Mouse (Mus musculus): Measurements from ENCODE around the gene Emc3. TPM values are rescaled to one million over a fixed set of nuclear protein-coding genes. Genes with fewer than 3 reads are reported as not detected.

Emc3 gene
- polyA plus RNA-seq (2014; fragmentation: Illumina TruSeq; extraction: RNeasy Lipid Tissue Mini Kit (QIAGEN cat#74804); ENCODE audit: low replicate concordance): 63.8 TPM

GRCm38 (mm10) chr6:113530932-113531839 is at the start of gene Emc3, which contains the start of gene Fancd2:
TSS of gene Emc3 (minus strand) at chr6:113531652.
TSS of gene Fancd2 (plus strand) at chr6:113531682.

GRCm38 (mm10) chr6:113501388-113502084 is 29.9 kb downstream of the Emc3 start, which contains the start of gene Prrt3:
TSS of gene Prrt3 (minus strand) at chr6:113501931.

DNA sequence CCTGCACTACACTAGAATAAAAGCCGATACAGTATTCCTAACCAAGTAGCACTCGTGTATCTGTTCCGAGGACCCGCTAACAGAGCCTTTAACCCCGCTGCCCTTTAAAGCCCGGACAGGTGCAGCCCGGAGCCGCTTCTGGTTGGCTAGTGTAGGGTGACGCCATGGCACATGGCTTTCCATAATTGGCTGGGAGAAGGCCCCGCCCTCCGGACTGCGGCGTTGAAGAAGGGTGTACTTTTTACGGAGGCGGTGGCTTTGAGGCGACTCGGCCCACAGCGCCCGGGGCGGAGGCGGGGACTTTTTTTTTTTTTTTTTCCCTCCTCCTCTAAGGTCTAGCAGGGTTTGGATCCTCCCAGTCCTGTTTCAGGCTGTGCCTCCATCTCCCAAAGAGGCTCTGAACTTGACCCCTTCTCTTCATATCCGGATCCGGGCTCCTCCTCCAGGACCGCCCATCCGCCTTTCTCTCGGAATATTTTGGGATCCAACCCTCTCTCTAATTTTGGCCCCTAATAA is 48.3 kb downstream of the Emc3 start, which contains the start of gene Creld1:
TSS of gene Creld1 (plus strand) at position 198 of the 516 bp plus-strand sequence.

GRCm38 (mm10) chr6:113471297-113471936 is 60.0 kb downstream of the Emc3 start, which contains the start of gene Il17rc:
TSS of gene Il17rc (plus strand) at chr6:113471427.

Other genes with a start within 250 kb of the Emc3 start
- gene Cpne9, start 249.3 kb downstream of the Emc3 start, polyA plus RNA-seq (2014; fragmentation: Illumina TruSeq; extraction: RNeasy Lipid Tissue Mini Kit (QIAGEN cat#74804); ENCODE audit: low replicate concordance): not detected
- gene Brpf1, start 224.5 kb downstream of the Emc3 start, polyA plus RNA-seq (2014; fragmentation: Illumina TruSeq; extraction: RNeasy Lipid Tissue Mini Kit (QIAGEN cat#74804); ENCODE audit: low replicate concordance): 3.4 TPM
- 2.3 TPM for gene Ogg1, start 204.7 kb downstream of the Emc3 start, polyA plus RNA-seq (2014; fragmentation: Illumina TruSeq; extraction: RNeasy Lipid Tissue Mini Kit (QIAGEN cat#74804); ENCODE audit: low replicate concordance)
- 6.7 TPM for gene Camk1, start 187.7 kb downstream of the Emc3 start, polyA plus RNA-seq (2014; fragmentation: Illumina TruSeq; extraction: RNeasy Lipid Tissue Mini Kit (QIAGEN cat#74804); ENCODE audit: low replicate concordance)
- gene Tada3, start 153.8 kb downstream of the Emc3 start, polyA plus RNA-seq (2014; fragmentation: Illumina TruSeq; extraction: RNeasy Lipid Tissue Mini Kit (QIAGEN cat#74804); ENCODE audit: low replicate concordance): 1.6 TPM
- 89.9 TPM for gene Arpc4, start 153.5 kb downstream of the Emc3 start, polyA plus RNA-seq (2014; fragmentation: Illumina TruSeq; extraction: RNeasy Lipid Tissue Mini Kit (QIAGEN cat#74804); ENCODE audit: low replicate concordance)
- 1.5 TPM for gene Ttll3, start 142.4 kb downstream of the Emc3 start, polyA plus RNA-seq (2014; fragmentation: Illumina TruSeq; extraction: RNeasy Lipid Tissue Mini Kit (QIAGEN cat#74804); ENCODE audit: low replicate concordance)
- not detected for gene Rpusd3, start 112.3 kb downstream of the Emc3 start, polyA plus RNA-seq (2014; fragmentation: Illumina TruSeq; extraction: RNeasy Lipid Tissue Mini Kit (QIAGEN cat#74804); ENCODE audit: low replicate concordance)
- 2.0 TPM for gene Cidec, start 95.9 kb downstream of the Emc3 start, polyA plus RNA-seq (2014; fragmentation: Illumina TruSeq; extraction: RNeasy Lipid Tissue Mini Kit (QIAGEN cat#74804); ENCODE audit: low replicate concordance)
- gene Jagn1, start 89.1 kb downstream of the Emc3 start, polyA plus RNA-seq (2014; fragmentation: Illumina TruSeq; extraction: RNeasy Lipid Tissue Mini Kit (QIAGEN cat#74804); ENCODE audit: low replicate concordance): 12.1 TPM
- 0.56 TPM for gene Il17re, start 73.2 kb downstream of the Emc3 start, polyA plus RNA-seq (2014; fragmentation: Illumina TruSeq; extraction: RNeasy Lipid Tissue Mini Kit (QIAGEN cat#74804); ENCODE audit: low replicate concordance)
- 2.8 TPM for gene Il17rc, start 60.2 kb downstream of the Emc3 start, polyA plus RNA-seq (2014; fragmentation: Illumina TruSeq; extraction: RNeasy Lipid Tissue Mini Kit (QIAGEN cat#74804); ENCODE audit: low replicate concordance)
- gene Creld1, start 48.4 kb downstream of the Emc3 start, polyA plus RNA-seq (2014; fragmentation: Illumina TruSeq; extraction: RNeasy Lipid Tissue Mini Kit (QIAGEN cat#74804); ENCODE audit: low replicate concordance): not detected
- not detected for gene Prrt3, start 29.7 kb downstream of the Emc3 start, polyA plus RNA-seq (2014; fragmentation: Illumina TruSeq; extraction: RNeasy Lipid Tissue Mini Kit (QIAGEN cat#74804); ENCODE audit: low replicate concordance)
- 2.3 TPM for gene Fancd2, start within 50 bp of the Emc3 start, polyA plus RNA-seq (2014; fragmentation: Illumina TruSeq; extraction: RNeasy Lipid Tissue Mini Kit (QIAGEN cat#74804); ENCODE audit: low replicate concordance)
- gene Fancd2os, start 69.1 kb upstream of the Emc3 start, polyA plus RNA-seq (2014; fragmentation: Illumina TruSeq; extraction: RNeasy Lipid Tissue Mini Kit (QIAGEN cat#74804); ENCODE audit: low replicate concordance): not detected
- 30.0 TPM for gene Brk1, start 73.1 kb upstream of the Emc3 start, polyA plus RNA-seq (2014; fragmentation: Illumina TruSeq; extraction: RNeasy Lipid Tissue Mini Kit (QIAGEN cat#74804); ENCODE audit: low replicate concordance)
- 17.0 TPM for gene Vhl, start 92.3 kb upstream of the Emc3 start, polyA plus RNA-seq (2014; fragmentation: Illumina TruSeq; extraction: RNeasy Lipid Tissue Mini Kit (QIAGEN cat#74804); ENCODE audit: low replicate concordance)
- 12.7 TPM for gene Irak2, start 106.8 kb upstream of the Emc3 start, polyA plus RNA-seq (2014; fragmentation: Illumina TruSeq; extraction: RNeasy Lipid Tissue Mini Kit (QIAGEN cat#74804); ENCODE audit: low replicate concordance)
- gene Tatdn2, start 165.4 kb upstream of the Emc3 start, polyA plus RNA-seq (2014; fragmentation: Illumina TruSeq; extraction: RNeasy Lipid Tissue Mini Kit (QIAGEN cat#74804); ENCODE audit: low replicate concordance): 9.4 TPM
- not detected for gene Ghrl, start 188.2 kb upstream of the Emc3 start, polyA plus RNA-seq (2014; fragmentation: Illumina TruSeq; extraction: RNeasy Lipid Tissue Mini Kit (QIAGEN cat#74804); ENCODE audit: low replicate concordance)
- 68.9 TPM for gene Sec13, start 209.1 kb upstream of the Emc3 start, polyA plus RNA-seq (2014; fragmentation: Illumina TruSeq; extraction: RNeasy Lipid Tissue Mini Kit (QIAGEN cat#74804); ENCODE audit: low replicate concordance)